Mouse (Mus musculus): Measurements from ENCODE around the gene Ocm. TPM values are rescaled to one million over a fixed set of nuclear protein-coding genes. Genes with fewer than 3 reads are reported as not detected.

Ocm gene
- not detected for total RNA-seq (2023)

GRCm38 (mm10) chr5:144026620-144027263 lies at the start of gene Ocm:
Ocm (minus strand) TSS chr5:144026670.

GRCm38 (mm10) chr5:144014551-144015311 lies 11.7 kb downstream of the Ocm start, which contains the start of gene Ccz1:
Ccz1 (minus strand) TSS chr5:144014877.

Other genes with a start within 250 kb of the Ocm start
- gene Eif2ak1, start 208.9 kb downstream of the Ocm start, total RNA-seq (2023), result 10 to 100 TPM; 47.8 to 48.1 TPM
- not detected for gene Ankrd61, start 129.0 kb downstream of the Ocm start, total RNA-seq (2023)
- 10 to 100 TPM; 19.2 to 21.5 TPM for gene Aimp2, start 116.8 kb downstream of the Ocm start, total RNA-seq (2023)
- 10 to 100 TPM; 28.8 to 38.5 TPM for gene Pms2, start 116.7 kb downstream of the Ocm start, total RNA-seq (2023)
- 1 to 10 TPM; 2.7 to 3.5 TPM for gene Gm42421, start 98.5 kb downstream of the Ocm start, total RNA-seq (2023)
- 1 to 10 TPM; 3.4 to 3.7 TPM for gene Rsph10b, start 93.6 kb downstream of the Ocm start, total RNA-seq (2023)
- 100 to 1,000 TPM in 1 of 2 experiments, 10 to 100 TPM in 1; 100.0 to 102 TPM for gene Ccz1, start 11.8 kb downstream of the Ocm start, total RNA-seq (2023)
- gene Lmtk2, start 73.8 kb upstream of the Ocm start, total RNA-seq (2023), result 10 to 100 TPM; 48.2 to 53.3 TPM
- 1 to 10 TPM; 2.5 to 5.7 TPM for gene Bhlha15, start 163.6 kb upstream of the Ocm start, total RNA-seq (2023)
- 100 to 1,000 TPM; 133 to 159 TPM for gene Tecpr1, start 196.9 kb upstream of the Ocm start, total RNA-seq (2023)
- 10 to 100 TPM; 64.4 to 86.2 TPM for gene Bri3, start 217.8 kb upstream of the Ocm start, total RNA-seq (2023)

All from B cell, adult 67 days (primary cell).